Mouse (Mus musculus) forebrain, embryonic 14.5 days (tissue): Measurements from ENCODE around the gene Ch25h. TPM values are rescaled to one million over a fixed set of nuclear protein-coding genes. Genes with fewer than 3 reads are reported as not detected.

Experiments used
- ATAC-seq: fragments of 200-750 bp; cut with Nextera tagmentation; 2 replicates; pipeline ENCODE4 v1.8.0; 2017; ENCODE audit warnings: mild to moderate bottlenecking, moderate library complexity
- DNase-seq: peaks from one replicate; pipeline ENCODE4 v3.0.0-alpha.2; 2015; ENCODE audit warnings: low spot score
- H3K27ac ChIP-seq: fragments of 300-500 bp; sonication (generic); 2 replicates; pipeline ENCODE4 v1.5.1; 2014; ENCODE audit warnings: low read depth, mild to moderate bottlenecking, control low read depth, low read length, moderate library complexity
- H3K27me3 ChIP-seq: fragments of 300-500 bp; sonication (generic); replicated peaks from 2 replicates; pipeline ENCODE4 v1.6.1; 2014; ENCODE audit warnings: low read length, control low read depth, mixed read lengths; ENCODE audit not compliant: control insufficient read depth, insufficient read depth
- H3K36me3 ChIP-seq: fragments of 300-500 bp; sonication (generic); 2 replicates; pipeline ENCODE4 v1.6.1; 2014; ENCODE audit warnings: low read length, control low read depth; ENCODE audit not compliant: control insufficient read depth, insufficient read depth
- H3K4me1 ChIP-seq: fragments of 300-500 bp; sonication (generic); 2 replicates; pipeline ENCODE4 v1.6.1; 2014; ENCODE audit warnings: antibody characterized with exemption, low read length, control low read depth; ENCODE audit not compliant: control insufficient read depth, insufficient read depth
- H3K4me2 ChIP-seq: fragments of 300-500 bp; sonication (generic); 2 replicates; pipeline ENCODE4 v1.6.1; 2014; ENCODE audit warnings: mild to moderate bottlenecking, control low read depth, low read length
- H3K4me3 ChIP-seq: fragments of 300-500 bp; sonication (generic); 2 replicates; pipeline ENCODE4 v1.5.1; 2014; ENCODE audit warnings: low read depth, low read length, control low read depth
- H3K9ac ChIP-seq: fragments of 300-500 bp; sonication (generic); 2 replicates; pipeline ENCODE4 v1.6.1; 2014; ENCODE audit warnings: mild to moderate bottlenecking, low read length, control low read depth, moderate library complexity
- H3K9me3 ChIP-seq: fragments of 300-500 bp; sonication (generic); replicated peaks from 2 replicates; pipeline ENCODE4 v1.6.1; 2016; ENCODE audit warnings: low read length, control low read depth, mixed read lengths; ENCODE audit not compliant: control insufficient read depth
- WGBS: fragments of 180-500 bp; shearing (Covaris S2); extraction: QIAGEN DNeasy Blood & Tissue Kit; methylation state at CpG from one replicate; pipeline ENCODE4 v1.1.7; 2014; 5-methylcytosine and 5-hydroxymethylcytosine counted together
- polyA plus RNA-seq: library from polyadenylated mRNA; unstranded; fragments of >200 nt; fragmentation: Nextera tagmentation; extraction: Ambion mirVana; gene quantifications from 2 replicates; pipeline ENCODE4 v1.2.1, GENCODE M21; 2014

The Ch25h gene
- polyA plus RNA-seq, 1 experiment from 2014 or later: 0.24 TPM

- H3K27ac ChIP-seq: no peak overlapping the region
- WGBS: 94% methylated on average over 1 of the region's 1 CpGs
- ATAC-seq (no peak), DNase-seq (no peak)
- no peak overlapping the region for H3K4me3 ChIP-seq
- H3K27me3 ChIP-seq: no peaks in the 10 kb centered on the region
- H3K4me2 ChIP-seq: no peak overlapping the region
- H3K4me1 ChIP-seq: no peaks in the 10 kb centered on the region
- no peaks in the 10 kb centered on the region for H3K9me3 ChIP-seq
- H3K9ac ChIP-seq: no peak overlapping the region
- no peaks in the 10 kb centered on the region for H3K36me3 ChIP-seq
These were observed 26.1 kb downstream of the Ch25h start for GRCm38 (mm10) chr19:34448851-34449250.

- DNase-seq (no peak), ATAC-seq (no peak)
- Histone ChIP-seq H3K36me3 (no peaks in the 10 kb centered on the region), H3K4me1 (no peaks in the 10 kb centered on the region), H3K4me3 (no peak overlapping the region), H3K27ac (no peak overlapping the region), H3K4me2 (no peak overlapping the region), H3K27me3 (no peaks in the 10 kb centered on the region), H3K9ac (no peak overlapping the region), H3K9me3 (no peaks in the 10 kb centered on the region)
- WGBS: 82% methylated on average over 4 of the region's 4 CpGs
These were observed 29.5 kb downstream of the Ch25h start for GRCm38 (mm10) chr19:34445410-34446012.

DNA sequence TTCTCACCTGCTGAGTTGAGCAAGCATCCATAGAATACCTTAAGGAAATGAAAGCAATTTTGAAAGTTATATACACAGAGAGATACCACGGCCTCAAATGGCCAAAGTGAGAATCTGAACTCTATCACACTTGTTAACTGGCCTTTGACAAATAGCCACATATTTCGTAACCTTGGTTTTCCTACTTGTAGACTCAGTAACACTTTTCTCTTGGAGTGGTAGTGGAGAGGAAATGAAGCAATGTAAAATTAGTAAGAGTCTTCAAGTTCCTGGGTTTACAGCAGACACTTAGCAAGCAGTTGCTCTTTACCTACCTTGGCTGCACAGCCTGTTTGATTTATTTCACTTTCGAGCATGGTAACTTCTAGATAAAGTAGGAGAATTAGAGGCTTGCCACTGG is 30.2 kb downstream of the Ch25h start:
- no peak overlapping the region for H3K4me3 ChIP-seq
- ATAC-seq (no peak), DNase-seq (no peak)
- H3K9me3 ChIP-seq: no peaks in the 10 kb centered on the region
- no peak overlapping the region for H3K27ac ChIP-seq
- no peak overlapping the region for H3K4me2 ChIP-seq
- H3K27me3 ChIP-seq: no peaks in the 10 kb centered on the region
- no peaks in the 10 kb centered on the region for H3K36me3 ChIP-seq
- H3K9ac ChIP-seq: no peak overlapping the region
- no peaks in the 10 kb centered on the region for H3K4me1 ChIP-seq
- WGBS: 90% methylated on average over 3 of the region's 3 CpGs

DNA sequence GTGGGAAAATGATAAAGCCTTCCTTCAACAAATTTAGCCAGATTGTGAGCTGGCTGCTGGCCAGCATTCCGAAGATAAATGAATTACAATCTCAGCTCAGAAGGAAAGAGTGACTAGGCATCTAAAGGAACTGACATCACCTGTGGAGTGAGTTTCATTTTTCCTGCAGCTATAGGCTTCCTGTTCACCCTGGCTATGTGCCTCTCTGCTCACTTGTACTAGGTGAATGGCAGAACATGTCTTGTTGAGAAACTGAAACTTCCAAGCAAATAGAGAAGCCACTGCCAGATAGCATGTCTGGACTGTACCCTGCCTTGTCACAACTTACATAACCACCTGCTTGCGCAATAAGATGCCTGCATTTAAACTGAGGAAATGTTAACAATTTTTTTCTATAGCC is 33.0 kb downstream of the Ch25h start:
- H3K9ac ChIP-seq: no peak overlapping the region
- no peak overlapping the region for H3K4me2 ChIP-seq
- H3K27me3 ChIP-seq: no peaks in the 10 kb centered on the region
- no peaks in the 10 kb centered on the region for H3K4me1 ChIP-seq
- H3K36me3 ChIP-seq: no peaks in the 10 kb centered on the region
- H3K9me3 ChIP-seq: no peaks in the 10 kb centered on the region
- H3K27ac ChIP-seq: no peak overlapping the region
- H3K4me3 ChIP-seq: no peak overlapping the region
- WGBS: 85% methylated on average over 2 of the region's 2 CpGs
- no peak for DNase-seq
- no peak for ATAC-seq

- Histone ChIP-seq H3K4me2 (no peak overlapping the region), H3K9ac (no peak overlapping the region), H3K27ac (no peak overlapping the region), H3K36me3 (no peaks in the 10 kb centered on the region), H3K4me3 (no peak overlapping the region), H3K27me3 (no peaks in the 10 kb centered on the region), H3K9me3 (no peaks in the 10 kb centered on the region), H3K4me1 (no peaks in the 10 kb centered on the region)
- DNase-seq: no peak
- 76% methylated on average over 5 of the region's 5 CpGs for WGBS
- ATAC-seq: no peak
These were observed 39.8 kb downstream of the Ch25h start for GRCm38 (mm10) chr19:34435197-34435611.

DNA sequence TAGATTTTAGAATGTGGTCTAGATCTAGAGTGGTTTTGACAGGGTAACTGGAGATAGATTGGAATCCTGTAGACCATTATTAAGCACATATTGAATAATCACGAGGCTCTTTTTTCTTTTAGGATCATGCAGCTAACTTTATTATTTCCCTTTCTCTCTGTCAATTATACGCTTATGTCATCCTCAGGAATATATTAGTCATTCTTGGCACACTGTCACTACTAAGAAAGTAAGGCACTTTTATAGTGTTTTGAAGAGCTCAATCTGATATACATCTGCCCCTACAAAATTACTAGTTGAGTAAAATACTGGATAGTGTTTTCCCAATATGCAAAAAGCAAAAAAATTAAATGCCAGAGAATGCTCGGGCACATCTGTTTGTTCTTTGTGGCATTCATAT is 43.6 kb downstream of the Ch25h start:
- no peak for ATAC-seq
- Histone ChIP-seq H3K9ac (no peak overlapping the region), H3K4me1 (no peaks in the 10 kb centered on the region), H3K4me3 (no peak overlapping the region), H3K27me3 (no peaks in the 10 kb centered on the region), H3K4me2 (no peak overlapping the region), H3K36me3 (no peaks in the 10 kb centered on the region), H3K27ac (no peak overlapping the region), H3K9me3 (no peaks in the 10 kb centered on the region)
- DNase-seq: no peak
- 87% methylated on average over 3 of the region's 3 CpGs for WGBS

- Histone ChIP-seq H3K27me3 (no peaks in the 10 kb centered on the region), H3K27ac (no peak overlapping the region), H3K9me3 (no peaks in the 10 kb centered on the region), H3K36me3 (no peaks in the 10 kb centered on the region), H3K9ac (no peak overlapping the region), H3K4me3 (no peak overlapping the region), H3K4me2 (no peak overlapping the region), H3K4me1 (no peaks in the 10 kb centered on the region)
- DNase-seq: no peak
- no peak for ATAC-seq
- 94% methylated on average over 4 of the region's 4 CpGs for WGBS
These were observed 51.1 kb downstream of the Ch25h start for GRCm38 (mm10) chr19:34423783-34424335.

Other genes with a start within 250 kb of the Ch25h start
- gene Acta2, start 219.6 kb downstream of the Ch25h start, polyA plus RNA-seq: 9.9 and 13.9 TPM in 2 replicates
- 0.28 and 0.33 TPM in 2 replicates for gene Fas, start 184.5 kb downstream of the Ch25h start, polyA plus RNA-seq
- 18.5 and 20.6 TPM in 2 replicates for gene Lipa, start 52.3 kb upstream of the Ch25h start, polyA plus RNA-seq
- 8.3 and 8.4 TPM in 2 replicates for gene Ifit2, start 75.5 kb upstream of the Ch25h start, polyA plus RNA-seq
- 0.59 and 1.2 TPM in 2 replicates for gene Ifit3, start 108.4 kb upstream of the Ch25h start, polyA plus RNA-seq
- gene Ifit1bl1, start 126.8 kb upstream of the Ch25h start, polyA plus RNA-seq: 0.33 and 0.85 TPM in 2 replicates
- not detected in 2 replicates for gene Ifit3b, start 132.8 kb upstream of the Ch25h start, polyA plus RNA-seq
- gene Ifit1bl2, start 165.6 kb upstream of the Ch25h start, polyA plus RNA-seq: 0.10 and 0.41 TPM in 2 replicates
- gene Ifit1, start 165.7 kb upstream of the Ch25h start, polyA plus RNA-seq: 0.38 TPM in 1 of 2 replicates, not detected in the other